Mouse (Mus musculus) myocyte (in vitro differentiated cells): ENCODE data around the gene Sec14l3.

Source experiments
- CEBPB ChIP-seq: IDR thresholded peaks from 2 replicates; pipeline ENCODE4 v1.6.1; 2011; ENCODE audit warnings: mild to moderate bottlenecking, moderate library complexity; ENCODE audit not compliant: poor library complexity, insufficient read depth, severe bottlenecking
- E2F4 ChIP-seq: IDR thresholded peaks from one replicate; pipeline ENCODE4 v1.6.1; 2011; ENCODE audit warnings: mild to moderate bottlenecking, control low read depth, moderate library complexity; ENCODE audit not compliant: insufficient read depth
- MAX ChIP-seq: IDR thresholded peaks from one replicate; pipeline ENCODE4 v1.6.1; 2011; ENCODE audit warnings: low read depth, mild to moderate bottlenecking, control low read depth
- MYOD1 ChIP-seq, 3 experiments: IDR thresholded peaks; one replicate each; pipeline ENCODE4 v1.6.1; 2011; ENCODE audit warnings: control low read depth in 2 of 3, low read depth in 2 of 3, mild to moderate bottlenecking in 2 of 3, moderate library complexity in 1 of 3; ENCODE audit not compliant: insufficient read length in 2 of 3, control insufficient read depth in 1 of 3
- POLR2A ChIP-seq: IDR thresholded peaks from one replicate; pipeline ENCODE4 v1.6.1; 2011; ENCODE audit warnings: low read depth, mild to moderate bottlenecking, control low read depth, moderate library complexity; ENCODE audit not compliant: insufficient read length
- USF1 ChIP-seq: IDR thresholded peaks from one replicate; pipeline ENCODE4 v1.6.1; 2011; ENCODE audit warnings: low read depth, mild to moderate bottlenecking, control low read depth, moderate library complexity

GRCm38 (mm10) chr11:4033471-4033870 is 31.2 kb upstream of the Sec14l3 start:
- no peak for TF ChIP-seq USF1
- no peak for TF ChIP-seq MAX
- TF ChIP-seq CEBPB: no peak
- no peak for TF ChIP-seq MYOD1 (IDR thresholded peaks at IDR 0.05; ENCODE audit: control insufficient read depth in 1 of 3, insufficient read length in 2 of 3, low read depth in 2 of 3)
- TF ChIP-seq POLR2A: no peak
- no peak for TF ChIP-seq E2F4
